Mouse (Mus musculus): Measurements from ENCODE around the gene 1110008L16Rik. TPM values are rescaled to one million over a fixed set of nuclear protein-coding genes. Genes with fewer than 3 reads are reported as not detected.
A peak's percentile ranks its signal among the peaks of the same experiment; 100 is the strongest.

1110008L16Rik gene
- polyA plus RNA-seq, 1 experiment from 2014 or later, result 10.7 TPM

GRCm38 (mm10) chr12:55399128-55399677 lies 99.8 kb downstream of the 1110008L16Rik start:
- Histone ChIP-seq H3K4me1 (peaks cover 16% of the 10 kb centered on the region), H3K27ac (peak overlapping the region; percentile 91), H3K9me3 (no peaks in the 10 kb centered on the region), H3K4me2 (peak overlapping the region; percentile 81), H3K27me3 (replicated peaks) (no peaks in the 10 kb centered on the region), H3K36me3 (replicated peaks) (no peaks in the 10 kb centered on the region), H3K4me3 (peak overlapping the region; percentile 94), H3K9ac (peak overlapping the region; percentile 92)
- peak; percentile 38 for ATAC-seq (replicated peaks)
- under 1% methylated on average over 20 of the region's 20 CpGs for WGBS

GRCm38 (mm10) chr12:55407888-55408287 lies 108.5 kb downstream of the 1110008L16Rik start:
- H3K4me3 ChIP-seq, result no peak overlapping the region
- ATAC-seq (replicated peaks), result no peak
- peaks cover 16% of the 10 kb centered on the region; the same call in 1 of the 2 replicates for H3K36me3 ChIP-seq (replicated peaks)
- no peaks in the 10 kb centered on the region for H3K9me3 ChIP-seq
- H3K27ac ChIP-seq, result no peak overlapping the region
- 92% methylated on average over 5 of the region's 5 CpGs for whole genome bisulfite sequencing
- no peaks in the 10 kb centered on the region for H3K27me3 ChIP-seq (replicated peaks)
- no peak overlapping the region for H3K4me2 ChIP-seq
- H3K9ac ChIP-seq, result no peak overlapping the region
- no peaks in the 10 kb centered on the region for H3K4me1 ChIP-seq

- Histone ChIP-seq H3K27me3 (replicated peaks) (no peaks in the 10 kb centered on the region), H3K9me3 (no peaks in the 10 kb centered on the region), H3K36me3 (replicated peaks) (peaks cover 70% of the 10 kb centered on the region), H3K4me2 (no peak overlapping the region), H3K9ac (no peak overlapping the region), H3K4me3 (no peak overlapping the region), H3K4me1 (no peaks in the 10 kb centered on the region), H3K27ac (no peak overlapping the region)
- WGBS, result 94% methylated on average over 5 of the region's 5 CpGs
- no peak for ATAC-seq (replicated peaks)
These were observed 115.9 kb downstream of the 1110008L16Rik start for GRCm38 (mm10) chr12:55415255-55415654.

- no peak overlapping the region for H3K27ac ChIP-seq
- no peak overlapping the region for H3K9ac ChIP-seq
- ATAC-seq (replicated peaks), result no peak
- no peaks in the 10 kb centered on the region for H3K27me3 ChIP-seq (replicated peaks)
- WGBS, result 69% methylated on average over 1 of the region's 1 CpGs
- no peak overlapping the region for H3K4me2 ChIP-seq
- no peaks in the 10 kb centered on the region for H3K4me1 ChIP-seq
- H3K9me3 ChIP-seq, result no peaks in the 10 kb centered on the region
- H3K4me3 ChIP-seq, result no peak overlapping the region
- H3K36me3 ChIP-seq (replicated peaks), result peaks cover 74% of the 10 kb centered on the region
These were observed 116.4 kb downstream of the 1110008L16Rik start for GRCm38 (mm10) chr12:55415762-55416161.

- Histone ChIP-seq H3K27me3 (replicated peaks) (no peaks in the 10 kb centered on the region), H3K27ac (no peak overlapping the region), H3K4me1 (no peaks in the 10 kb centered on the region), H3K9ac (no peak overlapping the region), H3K9me3 (no peaks in the 10 kb centered on the region), H3K36me3 (replicated peaks) (peaks cover 45% of the 10 kb centered on the region), H3K4me3 (no peak overlapping the region), H3K4me2 (no peak overlapping the region)
- ATAC-seq (replicated peaks), result no peak
- WGBS, result 95% methylated on average over 24 of the region's 24 CpGs
These were observed 120.8 kb downstream of the 1110008L16Rik start for GRCm38 (mm10) chr12:55420220-55420619.

- Histone ChIP-seq H3K27ac (no peak overlapping the region), H3K4me3 (no peak overlapping the region), H3K9ac (no peak overlapping the region), H3K4me1 (no peaks in the 10 kb centered on the region), H3K36me3 (replicated peaks) (peaks cover 31% of the 10 kb centered on the region), H3K4me2 (no peak overlapping the region), H3K9me3 (no peaks in the 10 kb centered on the region), H3K27me3 (replicated peaks) (no peaks in the 10 kb centered on the region)
- 49% methylated on average over 3 of the region's 3 CpGs for WGBS
- no peak for ATAC-seq (replicated peaks)
These were observed 122.7 kb downstream of the 1110008L16Rik start for GRCm38 (mm10) chr12:55422057-55422456.

GRCm38 (mm10) chr12:55426300-55426699 lies 126.9 kb downstream of the 1110008L16Rik start:
- Histone ChIP-seq H3K9ac (no peak overlapping the region), H3K4me3 (no peak overlapping the region), H3K4me2 (no peak overlapping the region), H3K27ac (no peak overlapping the region), H3K9me3 (no peaks in the 10 kb centered on the region), H3K27me3 (replicated peaks) (no peaks in the 10 kb centered on the region), H3K36me3 (replicated peaks) (no peaks in the 10 kb centered on the region), H3K4me1 (no peaks in the 10 kb centered on the region)
- 94% methylated on average over 7 of the region's 7 CpGs for WGBS
- no peak for ATAC-seq (replicated peaks)

- Histone ChIP-seq H3K36me3 (replicated peaks) (no peaks in the 10 kb centered on the region), H3K4me1 (no peaks in the 10 kb centered on the region), H3K27me3 (replicated peaks) (no peaks in the 10 kb centered on the region), H3K27ac (no peak overlapping the region), H3K4me3 (no peak overlapping the region), H3K9ac (no peak overlapping the region), H3K4me2 (no peak overlapping the region), H3K9me3 (no peaks in the 10 kb centered on the region)
- WGBS, result 91% methylated on average over 8 of the region's 8 CpGs
- ATAC-seq (replicated peaks), result no peak
These were observed 129.8 kb downstream of the 1110008L16Rik start for GRCm38 (mm10) chr12:55429201-55429600.

GRCm38 (mm10) chr12:55429956-55430355 lies 130.6 kb downstream of the 1110008L16Rik start:
- no peak overlapping the region for H3K4me3 ChIP-seq
- no peaks in the 10 kb centered on the region for H3K27me3 ChIP-seq (replicated peaks)
- no peak for ATAC-seq (replicated peaks)
- no peaks in the 10 kb centered on the region for H3K4me1 ChIP-seq
- no peaks in the 10 kb centered on the region for H3K9me3 ChIP-seq
- no peak overlapping the region for H3K27ac ChIP-seq
- no peak overlapping the region for H3K9ac ChIP-seq
- H3K36me3 ChIP-seq (replicated peaks), result no peaks in the 10 kb centered on the region
- no peak overlapping the region for H3K4me2 ChIP-seq
- 81% methylated on average over 4 of the region's 4 CpGs for WGBS

Other genes with a start within 250 kb of the 1110008L16Rik start
- 36.8 and 38.4 TPM in 2 replicates for gene 2700097O09Rik, start 219.5 kb upstream of the 1110008L16Rik start, polyA plus RNA-seq (2015; fragmentation: Nextera tagmentation; extraction: Ambion mirVana)
- 173 and 176 TPM in 2 replicates for gene Srp54a, start 219.3 kb upstream of the 1110008L16Rik start, polyA plus RNA-seq (2015; fragmentation: Nextera tagmentation; extraction: Ambion mirVana)
- gene Fam177a, start 175.1 kb upstream of the 1110008L16Rik start, polyA plus RNA-seq (2015; fragmentation: Nextera tagmentation; extraction: Ambion mirVana), result 61.0 and 65.1 TPM in 2 replicates
- gene Srp54b, start 144.5 kb upstream of the 1110008L16Rik start, polyA plus RNA-seq (2015; fragmentation: Nextera tagmentation; extraction: Ambion mirVana), result 52.9 and 60.9 TPM in 2 replicates
- not detected in 2 replicates for gene 1700047I17Rik2, start 100.0 kb upstream of the 1110008L16Rik start, polyA plus RNA-seq (2015; fragmentation: Nextera tagmentation; extraction: Ambion mirVana)
- 66.2 and 71.0 TPM in 2 replicates for gene Srp54c, start 69.4 kb upstream of the 1110008L16Rik start, polyA plus RNA-seq (2015; fragmentation: Nextera tagmentation; extraction: Ambion mirVana)
- 18.8 and 19.7 TPM in 2 replicates for gene Ppp2r3c, start 3.4 kb downstream of the 1110008L16Rik start, polyA plus RNA-seq (2015; fragmentation: Nextera tagmentation; extraction: Ambion mirVana)
- 382 and 383 TPM in 2 replicates for gene Psma6, start 84.6 kb downstream of the 1110008L16Rik start, polyA plus RNA-seq (2015; fragmentation: Nextera tagmentation; extraction: Ambion mirVana)
- gene Nfkbia, start 193.1 kb downstream of the 1110008L16Rik start, polyA plus RNA-seq (2015; fragmentation: Nextera tagmentation; extraction: Ambion mirVana), result 60.0 and 63.8 TPM in 2 replicates

Data from midbrain, embryonic 15.5 days (tissue).